In genomic region chr1:37540810-37541658, GRCm38 (mm10) we compare ENCODE assay signal across 8 mouse cellular contexts. TPM values are rescaled to one million over a fixed set of nuclear protein-coding genes. Genes with fewer than 3 reads are reported as not detected.
DNase-seq lines count a peak whose midpoint lies in the region; ATAC-seq lines count a peak whose summit lies in the region.

TSS of gene Mgat4a (minus strand) at chr1:37541016.

- DNase-seq in ZHBTc4 (ENCODE audit: low read depth, low spot score), result peak; percentile 97
- DNase-seq in cerebellum, postnatal 4 days (ENCODE audit: low spot score in 2 of 2), result peak; percentile 84 to 92
- peak; percentile 86 for DNase-seq in gastrocnemius, postnatal 10 days
- peak; percentile 94 for DNase-seq in induced T-regulatory cell, adult 2 months (ENCODE audit: low read depth)
- DNase-seq in left cerebral cortex, adult 8-10 months (ENCODE audit: low spot score in 2 of 2), result peak; percentile 88 to 91
- DNase-seq in right cerebral cortex, adult 2 months (ENCODE audit: low spot score in 2 of 2), result peak; percentile 91 to 92
- DNase-seq in urinary bladder, postnatal 10 days (ENCODE audit: low spot score), result peak; percentile 62

- ATAC-seq in megakaryocyte, adult 5-6 weeks (ENCODE audit: poor library complexity, severe bottlenecking), result peak; percentile 100

RNA-seq across cellular contexts. Expression of gene Mgat4a, which starts in this region (rescaled TPM):
- 1 to 10 TPM; 7.5 to 9.5 TPM for total RNA-seq in gastrocnemius, postnatal 10 days (2021)
- total RNA-seq in left cerebral cortex, adult 8-10 months (2022), result 10 to 100 TPM; 28.8 to 31.9 (median 29.2) TPM
- total RNA-seq in megakaryocyte, adult 5-6 weeks (2015), result 3.5 and 5.1 TPM in 2 replicates
- total RNA-seq in megakaryocyte, adult 5-6 weeks (2017), result 5.5 and 6.9 TPM in 2 replicates

Comparison
In these comparisons a context has a peak if more than half of its experiments do, and no peak if none do; other contexts are left out.
1. Peak in every context shown above with its lines: DNase-seq and ATAC-seq.